Mouse (Mus musculus): ENCODE data around the gene Dus3l. TPM values are rescaled to one million over a fixed set of nuclear protein-coding genes. Genes with fewer than 3 reads are reported as not detected.
A peak's percentile ranks its signal among the peaks of the same experiment; 100 is the strongest.

The Dus3l gene
- polyA plus RNA-seq, 1 experiment from 2014 or later, result 48.0 TPM

DNA sequence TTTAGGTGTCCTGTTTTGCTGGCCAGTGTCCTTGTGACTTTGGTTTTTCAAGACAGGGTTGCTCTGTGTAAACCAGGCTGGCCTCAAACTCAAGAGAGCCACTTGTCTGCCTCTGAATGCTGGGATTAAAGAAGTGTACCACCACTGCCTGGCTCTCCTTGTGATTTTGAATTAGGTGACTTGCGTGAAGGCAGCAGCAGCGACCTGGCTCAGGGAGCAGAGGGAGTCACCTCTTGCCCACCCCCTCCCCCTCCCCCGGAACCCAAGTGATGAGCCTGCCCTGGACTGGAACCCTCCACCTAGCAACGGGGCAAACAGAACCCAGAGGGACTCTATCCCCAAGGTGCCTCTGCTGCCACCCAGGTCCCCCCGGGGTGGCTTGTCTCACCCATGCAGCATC is 5.4 kb downstream of the Dus3l start, which contains the start of gene Prr22:
Gene Prr22 (plus strand): TSS at position 301 of the 400 bp plus-strand sequence.
- Histone ChIP-seq H3K9ac (ENCODE audit: low read depth, low read length) (no peak within 1 kb of the TSS), H3K27me3 (ENCODE audit: control insufficient read depth, insufficient read depth, low read length) (no peaks in the 10 kb centered on the region), H3K4me2 (replicated peaks; ENCODE audit: low read depth, low read length) (no peak within 1 kb of the TSS), H3K36me3 (ENCODE audit: control insufficient read depth, insufficient read depth, low read length) (peaks cover 45% of the 10 kb centered on the region), H3K4me1 (ENCODE audit: control insufficient read depth, insufficient read depth, low read length) (peaks cover 3% of the 10 kb centered on the region; the same call in 1 of the 2 replicates), H3K27ac (ENCODE audit: low read depth, low read length) (no peak within 1 kb of the TSS), H3K4me3 (ENCODE audit: low read length) (no peak within 1 kb of the TSS), H3K9me3 (ENCODE audit: control insufficient read depth, low read length) (no peaks in the 10 kb centered on the region)
- WGBS, result 93% methylated on average over 5 of the region's 5 CpGs
- ATAC-seq (ENCODE audit: low FRiP score, low TSS enrichment), result no peak

DNA sequence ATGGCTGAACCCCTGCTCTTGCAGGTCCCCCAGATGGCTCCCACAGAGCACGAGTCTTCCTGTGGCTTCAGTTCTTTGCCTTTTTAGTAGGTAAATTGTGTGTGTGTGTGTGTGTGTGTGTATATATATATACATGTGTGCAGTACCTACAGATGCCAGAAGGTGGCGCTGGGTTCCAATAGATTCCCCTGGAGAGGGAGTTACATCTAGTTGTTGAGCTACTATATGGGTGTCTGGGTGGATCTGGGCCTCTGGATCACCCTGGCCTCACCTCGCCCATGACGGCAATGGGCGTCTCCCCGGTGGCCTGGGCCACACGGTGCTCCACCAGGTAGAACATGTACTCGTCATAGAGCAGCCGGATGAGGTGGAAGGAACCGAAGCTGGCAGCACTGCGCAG is 13.0 kb downstream of the Dus3l start:
- H3K9me3 ChIP-seq (ENCODE audit: control insufficient read depth, low read length), result 0 out of 2 replicates have a peak, but pooled peaks cover 4% of the 10 kb centered on the region
- no peak overlapping the region for H3K4me3 ChIP-seq (ENCODE audit: low read length)
- WGBS, result 89% methylated on average over 11 of the region's 11 CpGs
- H3K4me1 ChIP-seq (ENCODE audit: control insufficient read depth, insufficient read depth, low read length), result no peaks in the 10 kb centered on the region; the same call in 1 of the 2 replicates
- no peak overlapping the region for H3K4me2 ChIP-seq (replicated peaks; ENCODE audit: low read depth, low read length)
- no peak overlapping the region for H3K9ac ChIP-seq (ENCODE audit: low read depth, low read length)
- no peak for ATAC-seq (ENCODE audit: low FRiP score, low TSS enrichment)
- no peaks in the 10 kb centered on the region for H3K27me3 ChIP-seq (ENCODE audit: control insufficient read depth, insufficient read depth, low read length)
- no peaks in the 10 kb centered on the region for H3K36me3 ChIP-seq (ENCODE audit: control insufficient read depth, insufficient read depth, low read length)
- no peak overlapping the region for H3K27ac ChIP-seq (ENCODE audit: low read depth, low read length)

DNA sequence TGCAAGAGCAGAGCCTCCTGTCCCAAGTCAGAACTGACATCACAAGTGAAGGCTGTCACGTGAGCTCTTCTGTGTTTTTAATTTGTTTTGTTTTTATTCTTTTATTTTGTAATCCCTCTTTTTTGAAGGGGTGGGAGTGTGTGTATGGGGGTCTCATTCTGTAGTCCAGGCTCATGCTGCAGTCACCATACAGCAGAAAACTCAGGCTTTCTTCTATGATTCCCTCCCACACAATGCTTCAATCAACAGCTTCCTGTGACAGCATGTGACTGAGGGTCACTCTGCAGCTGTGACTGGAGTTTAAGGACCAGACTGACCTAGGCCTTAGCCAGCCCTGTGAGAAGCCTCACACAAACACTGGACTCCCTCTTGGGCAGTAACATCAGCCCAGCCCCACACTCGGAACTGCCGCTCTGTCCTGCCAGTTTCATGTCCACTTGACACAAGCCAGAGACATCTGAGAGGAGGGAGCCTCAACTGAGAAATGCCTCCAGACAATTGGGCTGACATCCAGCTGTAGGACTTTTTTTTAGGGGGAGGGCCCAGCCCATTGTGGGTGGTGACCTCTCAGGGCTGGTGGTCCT is 14.3 kb downstream of the Dus3l start:
- ATAC-seq (ENCODE audit: low FRiP score, low TSS enrichment), result peak; percentile 56; the same call in 1 of the 2 replicates

DNA sequence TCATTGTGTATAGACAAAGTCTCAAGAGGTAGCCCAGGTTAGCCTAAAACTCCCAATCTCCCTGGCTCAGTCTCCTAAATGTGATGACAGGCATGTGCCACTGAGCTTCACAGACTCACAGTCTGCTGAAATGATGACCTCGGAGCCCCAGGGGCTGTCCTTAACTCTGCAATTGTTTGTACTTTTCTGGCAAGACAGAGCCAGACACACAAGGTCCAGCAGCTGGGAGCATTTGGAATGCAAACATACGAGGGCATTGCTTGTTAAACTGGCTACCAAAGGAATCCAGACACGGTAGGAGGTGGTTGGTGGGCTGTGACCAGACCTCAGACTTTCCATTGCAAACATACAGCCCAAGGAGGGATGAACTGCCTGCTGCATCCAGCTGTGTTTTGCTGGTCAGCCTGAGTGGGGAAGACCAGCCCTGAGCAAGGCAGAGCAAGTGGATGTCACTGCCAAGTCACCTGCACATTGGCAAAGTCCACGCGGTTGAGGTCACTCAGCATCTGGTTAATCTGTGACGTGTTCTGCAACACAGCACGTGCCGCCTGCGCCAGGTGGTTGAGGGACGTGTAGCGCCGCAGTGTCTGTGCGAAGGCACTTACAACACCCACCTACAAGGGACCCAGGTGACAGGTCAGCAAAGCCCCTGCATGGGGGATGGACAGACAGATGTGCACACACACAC is 15.9 kb downstream of the Dus3l start:
- H3K27ac ChIP-seq (ENCODE audit: low read depth, low read length), result no peak overlapping the region

More for the DNA sequence above, 14.3 kb downstream of the Dus3l start:
- H3K9me3 ChIP-seq (ENCODE audit: control insufficient read depth, low read length), result 0 out of 2 replicates have a peak, but pooled peaks cover 4% of the 10 kb centered on the region
- H3K4me2 ChIP-seq (replicated peaks; ENCODE audit: low read depth, low read length), result no peak overlapping the region
- no peak overlapping the region for H3K9ac ChIP-seq (ENCODE audit: low read depth, low read length)
- H3K27me3 ChIP-seq (ENCODE audit: control insufficient read depth, insufficient read depth, low read length), result no peaks in the 10 kb centered on the region
- no peaks in the 10 kb centered on the region for H3K36me3 ChIP-seq (ENCODE audit: control insufficient read depth, insufficient read depth, low read length)
- no peaks in the 10 kb centered on the region; the same call in 1 of the 2 replicates for H3K4me1 ChIP-seq (ENCODE audit: control insufficient read depth, insufficient read depth, low read length)
- no peak overlapping the region for H3K27ac ChIP-seq (ENCODE audit: low read depth, low read length)
- 33% methylated on average over 3 of the region's 3 CpGs for WGBS
- H3K4me3 ChIP-seq (ENCODE audit: low read length), result no peak overlapping the region

DNA sequence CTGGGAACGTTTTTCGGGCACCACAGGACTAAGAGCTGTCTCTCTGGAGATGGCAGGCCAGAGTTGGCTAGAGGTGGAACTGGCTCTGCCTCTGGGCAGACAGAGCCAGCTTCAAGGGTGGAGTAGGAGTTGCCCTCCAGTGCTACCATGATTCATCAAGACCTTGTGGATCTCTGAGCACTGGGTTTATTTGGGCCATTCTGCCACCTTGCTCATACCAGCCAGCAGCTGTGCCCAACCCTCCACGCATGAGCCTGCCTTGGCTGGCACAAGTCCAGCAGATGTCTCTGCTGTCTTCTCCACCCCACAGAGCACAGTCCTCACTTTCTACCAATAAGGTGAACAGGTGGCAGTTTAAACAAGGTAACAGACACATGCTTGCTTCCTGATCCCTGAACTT is 24.3 kb downstream of the Dus3l start:
- 72% methylated on average over 3 of the region's 3 CpGs for WGBS
- no peaks in the 10 kb centered on the region for H3K36me3 ChIP-seq (ENCODE audit: control insufficient read depth, insufficient read depth, low read length)

More for the DNA sequence above, 15.9 kb downstream of the Dus3l start:
- 78% methylated on average over 13 of the region's 13 CpGs for WGBS
- 0 out of 2 replicates have a peak, but pooled peaks cover 4% of the 10 kb centered on the region for H3K9me3 ChIP-seq (ENCODE audit: control insufficient read depth, low read length)
- H3K27me3 ChIP-seq (ENCODE audit: control insufficient read depth, insufficient read depth, low read length), result no peaks in the 10 kb centered on the region
- no peak overlapping the region for H3K4me3 ChIP-seq (ENCODE audit: low read length)
- no peak overlapping the region for H3K9ac ChIP-seq (ENCODE audit: low read depth, low read length)
- H3K4me2 ChIP-seq (replicated peaks; ENCODE audit: low read depth, low read length), result no peak overlapping the region
- ATAC-seq (ENCODE audit: low FRiP score, low TSS enrichment), result no peak
- no peaks in the 10 kb centered on the region for H3K36me3 ChIP-seq (ENCODE audit: control insufficient read depth, insufficient read depth, low read length)
- H3K4me1 ChIP-seq (ENCODE audit: control insufficient read depth, insufficient read depth, low read length), result no peaks in the 10 kb centered on the region; the same call in 1 of the 2 replicates

DNA sequence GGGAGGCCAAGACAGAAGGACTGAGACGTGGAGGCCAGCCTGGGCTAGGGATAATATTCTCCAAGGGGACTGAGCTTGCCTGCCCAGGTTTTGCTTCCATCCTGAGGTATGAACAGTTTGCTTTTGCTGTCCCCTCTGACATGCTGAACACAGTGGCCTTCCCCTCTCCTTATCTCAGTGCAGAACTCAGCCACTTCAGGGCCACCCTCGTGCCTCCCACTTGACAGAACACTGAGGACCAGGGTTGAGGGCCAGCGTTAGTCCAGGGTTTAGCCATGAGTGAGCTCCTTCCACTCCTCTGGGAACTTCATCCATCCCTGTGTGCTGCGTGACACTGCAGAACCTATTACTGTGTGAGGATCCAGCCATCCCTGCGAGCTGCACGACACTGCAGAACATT is 24.7 kb downstream of the Dus3l start:
- Histone ChIP-seq H3K27me3 (ENCODE audit: control insufficient read depth, insufficient read depth, low read length) (no peaks in the 10 kb centered on the region), H3K9ac (ENCODE audit: low read depth, low read length) (no peak overlapping the region), H3K36me3 (ENCODE audit: control insufficient read depth, insufficient read depth, low read length) (no peaks in the 10 kb centered on the region), H3K4me2 (replicated peaks; ENCODE audit: low read depth, low read length) (no peak overlapping the region), H3K9me3 (ENCODE audit: control insufficient read depth, low read length) (no peaks in the 10 kb centered on the region), H3K27ac (ENCODE audit: low read depth, low read length) (no peak overlapping the region), H3K4me3 (ENCODE audit: low read length) (no peak overlapping the region), H3K4me1 (ENCODE audit: control insufficient read depth, insufficient read depth, low read length) (no peaks in the 10 kb centered on the region)
- WGBS, result 83% methylated on average over 6 of the region's 6 CpGs
- ATAC-seq (ENCODE audit: low FRiP score, low TSS enrichment), result no peak

More for the DNA sequence above, 24.3 kb downstream of the Dus3l start:
- no peaks in the 10 kb centered on the region for H3K4me1 ChIP-seq (ENCODE audit: control insufficient read depth, insufficient read depth, low read length)
- no peak overlapping the region for H3K27ac ChIP-seq (ENCODE audit: low read depth, low read length)
- no peak for ATAC-seq (ENCODE audit: low FRiP score, low TSS enrichment)
- H3K4me2 ChIP-seq (replicated peaks; ENCODE audit: low read depth, low read length), result no peak overlapping the region
- H3K9ac ChIP-seq (ENCODE audit: low read depth, low read length), result no peak overlapping the region
- H3K27me3 ChIP-seq (ENCODE audit: control insufficient read depth, insufficient read depth, low read length), result no peaks in the 10 kb centered on the region
- no peak overlapping the region for H3K4me3 ChIP-seq (ENCODE audit: low read length)
- no peaks in the 10 kb centered on the region for H3K9me3 ChIP-seq (ENCODE audit: control insufficient read depth, low read length)

DNA sequence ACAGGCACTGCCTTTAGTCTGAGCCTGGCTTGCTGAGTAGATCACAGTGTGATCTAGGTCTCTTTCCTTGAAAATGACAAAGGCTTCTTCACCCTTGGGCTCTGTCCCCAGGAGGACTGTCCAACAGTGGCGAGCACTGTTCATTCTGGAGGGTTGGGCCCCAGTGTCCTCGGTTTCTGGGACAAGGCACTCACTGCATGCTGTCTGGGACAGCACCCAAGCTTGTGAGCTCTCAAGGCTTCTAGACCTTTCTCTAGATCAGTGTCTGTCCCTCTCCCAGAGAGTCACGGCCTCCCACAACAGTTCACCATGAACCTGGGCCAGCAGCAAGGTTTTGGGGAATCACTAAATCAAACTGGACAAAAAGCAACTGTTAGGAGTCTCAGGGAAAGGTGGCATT is 28.0 kb downstream of the Dus3l start:
- Histone ChIP-seq H3K27ac (ENCODE audit: low read depth, low read length) (no peak overlapping the region), H3K4me2 (replicated peaks; ENCODE audit: low read depth, low read length) (no peak overlapping the region), H3K27me3 (ENCODE audit: control insufficient read depth, insufficient read depth, low read length) (no peaks in the 10 kb centered on the region), H3K9ac (ENCODE audit: low read depth, low read length) (no peak overlapping the region), H3K9me3 (ENCODE audit: control insufficient read depth, low read length) (no peaks in the 10 kb centered on the region), H3K4me1 (ENCODE audit: control insufficient read depth, insufficient read depth, low read length) (no peaks in the 10 kb centered on the region), H3K36me3 (ENCODE audit: control insufficient read depth, insufficient read depth, low read length) (no peaks in the 10 kb centered on the region), H3K4me3 (ENCODE audit: low read length) (no peak overlapping the region)
- no peak for ATAC-seq (ENCODE audit: low FRiP score, low TSS enrichment)
- 78% methylated on average over 3 of the region's 3 CpGs for WGBS

DNA sequence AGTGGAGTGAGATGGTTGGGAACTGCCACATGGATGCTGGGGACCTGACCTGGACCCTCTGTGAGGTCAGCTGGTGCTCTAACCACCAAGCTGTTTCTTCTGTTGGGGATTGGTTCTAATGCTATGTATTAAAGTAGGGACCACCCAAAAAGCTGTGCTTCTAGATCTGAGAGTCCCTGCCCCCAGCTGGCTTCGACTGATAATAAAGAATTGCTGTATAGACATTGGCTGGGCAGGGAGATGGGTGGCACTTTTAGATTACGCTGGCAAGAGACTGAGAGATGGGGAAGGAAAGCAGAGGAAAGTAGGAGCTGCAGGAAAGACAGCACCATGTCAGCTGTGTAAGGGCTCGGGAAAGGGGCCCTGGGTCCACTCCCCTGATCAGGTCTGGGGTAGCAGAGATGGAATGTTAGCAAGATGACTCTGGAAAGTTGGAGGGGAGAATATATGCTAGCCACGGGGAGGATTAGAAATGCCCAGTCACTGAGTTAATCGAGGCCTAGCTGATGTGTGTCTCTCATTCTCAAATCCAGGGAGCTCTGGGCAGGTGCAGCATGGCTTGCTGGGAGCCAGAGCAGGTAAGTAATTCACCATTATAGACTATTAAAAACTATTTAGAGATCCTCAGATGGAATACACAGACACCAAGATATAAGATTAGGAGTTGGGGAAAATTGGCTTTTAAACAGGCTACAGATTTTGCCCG is 29.2 kb downstream of the Dus3l start:
- Histone ChIP-seq H3K27me3 (ENCODE audit: control insufficient read depth, insufficient read depth, low read length) (no peaks in the 10 kb centered on the region), H3K9me3 (ENCODE audit: control insufficient read depth, low read length) (no peaks in the 10 kb centered on the region), H3K4me1 (ENCODE audit: control insufficient read depth, insufficient read depth, low read length) (no peaks in the 10 kb centered on the region), H3K9ac (ENCODE audit: low read depth, low read length) (no peak overlapping the region), H3K27ac (ENCODE audit: low read depth, low read length) (no peak overlapping the region), H3K4me3 (ENCODE audit: low read length) (no peak overlapping the region), H3K36me3 (ENCODE audit: control insufficient read depth, insufficient read depth, low read length) (no peaks in the 10 kb centered on the region), H3K4me2 (replicated peaks; ENCODE audit: low read depth, low read length) (no peak overlapping the region)
- no peak for ATAC-seq (ENCODE audit: low FRiP score, low TSS enrichment)
- 77% methylated on average over 6 of the region's 6 CpGs for WGBS

DNA sequence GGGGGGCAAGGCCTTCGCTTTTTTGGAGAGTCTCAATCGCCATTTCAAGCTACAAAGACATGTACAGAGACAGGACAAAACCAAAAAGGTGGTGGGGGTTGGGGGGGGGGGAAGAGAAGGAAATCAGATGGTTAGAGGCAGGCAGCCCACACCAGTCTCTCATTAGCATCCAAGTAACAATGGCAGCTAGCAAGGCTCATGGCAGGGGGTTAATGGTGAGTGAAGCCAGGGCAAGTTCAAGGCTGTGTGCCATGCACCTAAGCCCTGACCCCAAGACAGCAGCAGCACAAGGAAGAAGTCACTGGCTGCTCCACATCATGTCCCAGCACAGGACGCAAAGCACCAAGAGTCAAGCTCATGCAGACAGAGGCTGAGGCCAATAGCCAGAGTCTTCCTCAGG is 34.7 kb downstream of the Dus3l start:
- no peaks in the 10 kb centered on the region for H3K4me1 ChIP-seq (ENCODE audit: control insufficient read depth, insufficient read depth, low read length)
- no peak for ATAC-seq (ENCODE audit: low FRiP score, low TSS enrichment)
- H3K9ac ChIP-seq (ENCODE audit: low read depth, low read length), result no peak overlapping the region
- H3K9me3 ChIP-seq (ENCODE audit: control insufficient read depth, low read length), result no peaks in the 10 kb centered on the region
- no peak overlapping the region for H3K27ac ChIP-seq (ENCODE audit: low read depth, low read length)
- no peaks in the 10 kb centered on the region for H3K27me3 ChIP-seq (ENCODE audit: control insufficient read depth, insufficient read depth, low read length)
- no peak overlapping the region for H3K4me3 ChIP-seq (ENCODE audit: low read length)
- WGBS, result 81% methylated on average over 3 of the region's 3 CpGs
- H3K4me2 ChIP-seq (replicated peaks; ENCODE audit: low read depth, low read length), result no peak overlapping the region
- no peaks in the 10 kb centered on the region for H3K36me3 ChIP-seq (ENCODE audit: control insufficient read depth, insufficient read depth, low read length)
